ENCODE assay signal across 26 mouse cellular contexts in genomic region chr7:25422286-25422841, GRCm38 (mm10). TPM values are rescaled to one million over a fixed set of nuclear protein-coding genes. Genes with fewer than 3 reads are reported as not detected.
DNase-seq lines count a peak whose midpoint lies in the region; ATAC-seq and TF ChIP-seq lines count a peak whose summit lies in the region.
"Had no signal": no experiment of that assay in that cellular context is flagged by ENCODE, and none has a peak within 500 bp of the region (broad histone marks: within the 10 kb centered on the region; RNA-seq: fewer than 3 reads in every experiment).

No protein-coding gene starts in this region.

- no peak for ATAC-seq in cerebellum, adult (ENCODE audit: insufficient number of reproducible peaks, low FRiP score, low TSS enrichment)
- no peak for ATAC-seq in hindbrain, postnatal 0 days

- no peak for TF ChIP-seq CTCF in hindbrain, postnatal 0 days (IDR thresholded peaks at IDR 0.05; ENCODE audit: low read depth)

- no peak overlapping the region for H3K4me2 ChIP-seq in hindbrain, postnatal 0 days (ENCODE audit: low read depth, low read length)
- H3K4me2 ChIP-seq: forebrain, embryonic 12.5 days; hindbrain, embryonic 15.5 days; liver, embryonic 11.5 days; lung, embryonic 15.5 days; neural tube, embryonic 15.5 days had no signal

- DNase-seq in cerebellum, postnatal 10 days = peak; percentile 33 to 51
- DNase-seq in hindbrain, postnatal 0 days (ENCODE audit: low spot score) = peak; percentile 10
- no peak for DNase-seq in hindbrain, embryonic 10.5 days (ENCODE audit: low spot score)
- DNase-seq in retina, postnatal 1 day = peak; percentile 7
- no peak for DNase-seq in retina, embryonic 14.5 days (ENCODE audit: low spot score)
- peak; percentile 33 for DNase-seq in brain, adult 2 months (ENCODE audit: low read depth, low spot score)
- no peak for DNase-seq in thymus, postnatal 25 days
- DNase-seq: gastrocnemius, postnatal 36 days; heart, postnatal 10 days; kidney, adult 2 months; kidney, postnatal 14 days; layer of hippocampus, adult 9-11 months; midbrain, embryonic 14.5 days; spleen, adult 18-20 months; thymus, adult 18-20 months had no signal

- 64% methylated on average over 16 of the region's 16 CpGs for WGBS in hindbrain, postnatal 0 days
- WGBS in hindbrain, embryonic 10.5 days = 71% methylated on average over 16 of the region's 16 CpGs

- no peak overlapping the region for H3K27ac ChIP-seq in hindbrain, postnatal 0 days
- no peak overlapping the region for H3K27ac ChIP-seq in hindbrain, embryonic 10.5 days
- H3K27ac ChIP-seq: forebrain, embryonic 12.5 days; heart, embryonic 10.5 days; hindbrain, embryonic 15.5 days; lung, embryonic 15.5 days; neural tube, embryonic 15.5 days had no signal

- no peaks in the 10 kb centered on the region for H3K4me1 ChIP-seq in hindbrain, postnatal 0 days (ENCODE audit: insufficient read depth, low read length)
- peaks cover 7% of the 10 kb centered on the region; the same call in 1 of the 2 replicates for H3K4me1 ChIP-seq in hindbrain, embryonic 10.5 days (replicated peaks)
- H3K4me1 ChIP-seq: forebrain, embryonic 12.5 days; heart, embryonic 10.5 days; hindbrain, embryonic 15.5 days; lung, embryonic 15.5 days; neural tube, embryonic 15.5 days had no signal

- H3K27me3 ChIP-seq in hindbrain, postnatal 0 days (ENCODE audit: insufficient read depth, low read length) = no peaks in the 10 kb centered on the region
- H3K27me3 ChIP-seq in hindbrain, embryonic 10.5 days (ENCODE audit: insufficient read depth, poor library complexity, severe bottlenecking) = peaks cover 26% of the 10 kb centered on the region
- H3K27me3 ChIP-seq: hindbrain, embryonic 15.5 days had no signal

- H3K4me3 ChIP-seq in hindbrain, postnatal 0 days (ENCODE audit: low read length) = no peak overlapping the region
- H3K4me3 ChIP-seq in hindbrain, embryonic 10.5 days = no peak overlapping the region
- H3K4me3 ChIP-seq: forebrain, embryonic 12.5 days; heart, embryonic 10.5 days; hindbrain, embryonic 15.5 days; lung, embryonic 15.5 days; myocyte; neural tube, embryonic 15.5 days had no signal

- no peaks in the 10 kb centered on the region for H3K9me3 ChIP-seq in hindbrain, postnatal 0 days (ENCODE audit: low read length)
- H3K9me3 ChIP-seq in hindbrain, embryonic 10.5 days = no peaks in the 10 kb centered on the region
- H3K9me3 ChIP-seq: forebrain, embryonic 12.5 days; heart, embryonic 10.5 days; hindbrain, embryonic 15.5 days; lung, embryonic 15.5 days; neural tube, embryonic 15.5 days had no signal

- no peak overlapping the region for H3K9ac ChIP-seq in hindbrain, postnatal 0 days (replicated peaks; ENCODE audit: low read length)
- H3K9ac ChIP-seq: forebrain, embryonic 12.5 days; hindbrain, embryonic 15.5 days; lung, embryonic 15.5 days; neural tube, embryonic 15.5 days had no signal

- H3K36me3 ChIP-seq in hindbrain, postnatal 0 days (ENCODE audit: insufficient read depth, low read length) = no peaks in the 10 kb centered on the region
- no peaks in the 10 kb centered on the region for H3K36me3 ChIP-seq in hindbrain, embryonic 10.5 days
- H3K36me3 ChIP-seq: forebrain, embryonic 12.5 days; heart, embryonic 10.5 days; hindbrain, embryonic 15.5 days; lung, embryonic 15.5 days; neural tube, embryonic 15.5 days had no signal

RNA-seq across cellular contexts. Expression of gene Cxcl17, which starts 9.7 kb away (rescaled TPM):
- not detected in 2 replicates for total RNA-seq in hindbrain, postnatal 0 days (2014; rRNA removed)
- 0.66 and 0.82 TPM in 2 replicates for polyA plus RNA-seq in hindbrain, postnatal 0 days (2015; fragmentation: Nextera tagmentation; extraction: Ambion mirVana)
- 0.45 and 0.63 TPM in 2 replicates for polyA plus RNA-seq in hindbrain, embryonic 10.5 days (2016; fragmentation: Nextera tagmentation; extraction: Ambion mirVana)
- total RNA-seq: gastrocnemius, postnatal 36 days; heart, postnatal 10 days; left cerebral cortex, postnatal 14 days had no signal

RNA-seq across cellular contexts. Expression of gene Lipe, which starts 23.9 kb away (rescaled TPM):
- total RNA-seq in hindbrain, postnatal 0 days (2014; rRNA removed) = 9.6 and 18.7 TPM in 2 replicates
- 7.8 and 9.1 TPM in 2 replicates for polyA plus RNA-seq in hindbrain, postnatal 0 days (2015; fragmentation: Nextera tagmentation; extraction: Ambion mirVana)
- polyA plus RNA-seq in hindbrain, embryonic 10.5 days (2016; fragmentation: Nextera tagmentation; extraction: Ambion mirVana) = 6.0 and 8.6 TPM in 2 replicates

RNA-seq across cellular contexts. Expression of gene Cnfn, which starts 52.8 kb away (rescaled TPM):
- total RNA-seq in hindbrain, postnatal 0 days (2014; rRNA removed) = not detected in 2 replicates
- 0.30 and 0.89 TPM in 2 replicates for polyA plus RNA-seq in hindbrain, postnatal 0 days (2015; fragmentation: Nextera tagmentation; extraction: Ambion mirVana)
- not detected in 2 replicates for polyA plus RNA-seq in hindbrain, embryonic 10.5 days (2016; fragmentation: Nextera tagmentation; extraction: Ambion mirVana)
- total RNA-seq: gastrocnemius, postnatal 36 days; heart, postnatal 10 days; left cerebral cortex, postnatal 14 days had no signal
- polyA plus RNA-seq: forebrain, embryonic 12.5 days; heart, embryonic 10.5 days; hindbrain, embryonic 15.5 days; kidney, adult 2 months; liver, embryonic 11.5 days; midbrain, embryonic 14.5 days; myocyte; stomach, embryonic 14.5 days; urinary bladder, adult 2 months had no signal

RNA-seq across cellular contexts. Expression of gene Ceacam1, which starts 55.0 kb away (rescaled TPM):
- 0.32 and 1.2 TPM in 2 replicates for total RNA-seq in hindbrain, postnatal 0 days (2014; rRNA removed)
- polyA plus RNA-seq in hindbrain, postnatal 0 days (2015; fragmentation: Nextera tagmentation; extraction: Ambion mirVana) = 0.93 and 1.2 TPM in 2 replicates
- polyA plus RNA-seq in hindbrain, embryonic 10.5 days (2016; fragmentation: Nextera tagmentation; extraction: Ambion mirVana) = 0.92 and 2.2 TPM in 2 replicates
- polyA plus RNA-seq: myocyte had no signal

Comparison
In these comparisons a context has a peak if more than half of its experiments do, and no peak if none do; other contexts are left out.
1. DNase-seq: peak in cerebellum, postnatal 10 days (2 of 2), hindbrain, postnatal 0 days (single experiment), retina, postnatal 1 day (single experiment) and brain, adult 2 months (single experiment); none in hindbrain, embryonic 10.5 days (single experiment), retina, embryonic 14.5 days (single experiment) and thymus, postnatal 25 days (single experiment).